Mouse (Mus musculus) ovary, postnatal 36 days (tissue): ENCODE results near the gene Prdm9.
"Not testable (repeated sequence)": the region's sequence is repeated elsewhere in the genome, so short reads cannot be mapped to it uniquely, and the experiment has no call there.

Source experiments
- DNase-seq: peaks from one replicate; pipeline ENCODE4 v3.0.0; 2022; ENCODE audit warnings: low spot score, mixed read lengths

Gene Prdm9

GRCm38 (mm10) chr17:15564014-15564927, at the start of gene Prdm9:
TSS of gene Prdm9 (minus strand) at chr17:15564354.
- DNase-seq: peak; percentile 99

- DNase-seq: no peak
These were observed 35.3 kb upstream of the Prdm9 start for GRCm38 (mm10) chr17:15599496-15599895.

GRCm38 (mm10) chr17:15591216-15591881, 27.2 kb upstream of the Prdm9 start:
- DNase-seq: no peak

GRCm38 (mm10) chr17:15588116-15588515, 24.0 kb upstream of the Prdm9 start:
- DNase-seq: no peak

- DNase-seq: no peak
These were observed 21.5 kb upstream of the Prdm9 start for GRCm38 (mm10) chr17:15585691-15586090.

- no peak for DNase-seq
These were observed 18.9 kb upstream of the Prdm9 start for GRCm38 (mm10) chr17:15583071-15583470.

- no peak for DNase-seq
These were observed 15.9 kb upstream of the Prdm9 start for GRCm38 (mm10) chr17:15580072-15580447.

GRCm38 (mm10) chr17:15579410-15580071, 15.4 kb upstream of the Prdm9 start:
- DNase-seq: no peak

- DNase-seq: peak; percentile 54
These were observed 13.1 kb upstream of the Prdm9 start for GRCm38 (mm10) chr17:15577291-15577694.

GRCm38 (mm10) chr17:15575056-15575455, 10.9 kb upstream of the Prdm9 start:
- no peak for DNase-seq

GRCm38 (mm10) chr17:15566908-15567307, 2.8 kb upstream of the Prdm9 start:
- no peak for DNase-seq

GRCm38 (mm10) chr17:15564928-15565300, 760 bp upstream of the Prdm9 start:
- DNase-seq: no peak

GRCm38 (mm10) chr17:15559946-15560345, 4.2 kb downstream of the Prdm9 start:
- DNase-seq: no peak

- no peak for DNase-seq
These were observed 14.4 kb downstream of the Prdm9 start for GRCm38 (mm10) chr17:15549713-15550112.

- DNase-seq: no peak
These were observed 17.7 kb downstream of the Prdm9 start for GRCm38 (mm10) chr17:15546440-15546839.

GRCm38 (mm10) chr17:15543868-15544267, 20.3 kb downstream of the Prdm9 start:
- not testable (repeated sequence) for DNase-seq

- DNase-seq: no peak
These were observed 23.8 kb downstream of the Prdm9 start for GRCm38 (mm10) chr17:15540309-15540708.

- peak; percentile 18 for DNase-seq
These were observed 27.7 kb downstream of the Prdm9 start for GRCm38 (mm10) chr17:15536457-15536904.

GRCm38 (mm10) chr17:15535943-15536342, 28.2 kb downstream of the Prdm9 start:
- DNase-seq: no peak

GRCm38 (mm10) chr17:15535162-15535800, 28.9 kb downstream of the Prdm9 start:
- DNase-seq: no peak

GRCm38 (mm10) chr17:15530141-15530540, 34.0 kb downstream of the Prdm9 start:
- DNase-seq: peak; percentile 6

GRCm38 (mm10) chr17:15528887-15529286, 35.3 kb downstream of the Prdm9 start:
- no peak for DNase-seq
